Mouse (Mus musculus) CH12.LX (cell line): ENCODE data around the gene Abhd14b.

Source experiments
- CHD2 ChIP-seq: IDR thresholded peaks from 2 replicates; pipeline ENCODE4 v1.6.1; 2011; ENCODE audit warnings: low read length, improper control_type of control experiment
- CTCF ChIP-seq, 2 experiments: IDR thresholded peaks in 1 of 2; conservative IDR thresholded peaks in 1 of 2; 2 replicates each; pipeline ENCODE4 v1.5.1; 2011 to 2012; ENCODE audit warnings: low read depth in 2 of 2, low read length in 2 of 2, improper control_type of control experiment in 1 of 2, inconsistent platforms in 1 of 2, mild to moderate bottlenecking in 1 of 2, moderate library complexity in 1 of 2
- HCFC1 ChIP-seq: IDR thresholded peaks from 2 replicates; pipeline ENCODE4 v1.6.1; 2012; ENCODE audit warnings: low read depth, mild to moderate bottlenecking, inconsistent platforms, low read length, improper control_type of control experiment
- KAT2A ChIP-seq: IDR thresholded peaks from 2 replicates; pipeline ENCODE4 v1.6.1; 2012; ENCODE audit warnings: low read length, improper control_type of control experiment, inconsistent platforms; ENCODE audit not compliant: insufficient replicate concordance
- MAFK ChIP-seq: IDR thresholded peaks from 2 replicates; pipeline ENCODE4 v1.6.1; 2011; ENCODE audit warnings: low read length, improper control_type of control experiment; ENCODE audit not compliant: insufficient replicate concordance
- MEF2A ChIP-seq: IDR thresholded peaks from 2 replicates; pipeline ENCODE4 v1.6.1; 2014; ENCODE audit warnings: low read depth, mild to moderate bottlenecking, inconsistent platforms, low read length, improper control_type of control experiment, borderline replicate concordance
- MYC ChIP-seq: IDR thresholded peaks from 2 replicates; pipeline ENCODE4 v1.6.1; 2011; ENCODE audit warnings: low read depth, mild to moderate bottlenecking, improper control_type of control experiment, low read length
- NELFE ChIP-seq: IDR thresholded peaks from 2 replicates; pipeline ENCODE4 v1.6.1; 2011; ENCODE audit warnings: low read depth, low read length, improper control_type of control experiment
- POLR2A ChIP-seq: IDR thresholded peaks from 2 replicates; pipeline ENCODE4 v1.6.1; 2011; ENCODE audit warnings: low read depth, mild to moderate bottlenecking, improper control_type of control experiment, low read length
- POLR2AphosphoS2 ChIP-seq: IDR thresholded peaks from 2 replicates; pipeline ENCODE4 v1.6.1; 2011; ENCODE audit warnings: low read depth, low read length, improper control_type of control experiment
- SIN3A ChIP-seq: IDR thresholded peaks from 2 replicates; pipeline ENCODE4 v1.6.1; 2012; ENCODE audit warnings: low read length, improper control_type of control experiment, inconsistent platforms
- SMC3 ChIP-seq: IDR thresholded peaks from 2 replicates; pipeline ENCODE4 v1.6.1; 2011; ENCODE audit warnings: low read depth, low read length, improper control_type of control experiment
- TBP ChIP-seq: conservative IDR thresholded peaks from 2 replicates; pipeline ENCODE4 v1.6.1; 2011; ENCODE audit warnings: low read depth, low read length, improper control_type of control experiment
- ZNF384 ChIP-seq: IDR thresholded peaks from 2 replicates; pipeline ENCODE4 v1.6.1; 2012; ENCODE audit warnings: low read depth, low read length, improper control_type of control experiment, inconsistent platforms

DNA sequence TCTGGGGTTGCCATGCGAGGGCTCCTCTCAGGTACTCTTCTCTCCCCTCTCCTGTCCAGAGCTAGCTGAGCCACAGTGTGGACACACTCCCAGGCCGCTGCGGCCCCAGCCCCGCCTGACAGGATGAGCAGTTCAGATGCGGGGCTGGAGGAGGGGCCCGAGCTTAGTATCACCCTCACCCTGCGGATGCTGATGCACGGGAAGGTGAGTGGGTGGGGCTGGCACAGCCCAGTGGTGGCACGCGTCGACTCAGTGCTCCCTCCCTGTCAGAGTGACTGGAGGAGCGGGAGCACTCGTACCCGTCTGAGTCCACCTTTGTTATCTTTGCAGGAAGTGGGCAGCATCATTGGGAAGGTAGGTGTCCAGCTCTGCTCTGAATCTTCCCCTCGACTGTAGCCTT lies 12.7 kb downstream of the Abhd14b start:
- TF ChIP-seq POLR2A (no peak), SIN3A (no peak), ZNF384 (no peak), CTCF (conservative IDR thresholded peaks at IDR 0.05 in 1 of 2, IDR thresholded peaks at IDR 0.05 in 1 of 2; ENCODE audit: low read depth in 2 of 2, low read length in 2 of 2) (no peak), MYC (no peak), MEF2A (no peak), NELFE (no peak), SMC3 (no peak), KAT2A (no peak), POLR2AphosphoS2 (no peak), CHD2 (no peak), TBP (no peak), MAFK (no peak), HCFC1 (no peak)
